Mouse (Mus musculus) intestine, embryonic 15.5 days (tissue): ENCODE data around the gene Hs2st1. TPM values are rescaled to one million over a fixed set of nuclear protein-coding genes. Genes with fewer than 3 reads are reported as not detected.
A peak's percentile ranks its signal among the peaks of the same experiment; 100 is the strongest.

Experiments
- ATAC-seq: fragments of 200-750 bp; cut with Nextera tagmentation; 2 replicates; pipeline ENCODE4 v1.8.0; 2017; ENCODE audit warnings: moderate TSS enrichment, moderate library complexity
- H3K27ac ChIP-seq: fragments of 300-500 bp; sonication (generic); 2 replicates; pipeline ENCODE4 v1.5.1; 2015; ENCODE audit warnings: mild to moderate bottlenecking, inconsistent platforms
- H3K27me3 ChIP-seq: fragments of 300-500 bp; sonication (generic); replicated peaks from 2 replicates; pipeline ENCODE4 v1.6.1; 2015; ENCODE audit warnings: inconsistent platforms
- H3K36me3 ChIP-seq: fragments of 300-500 bp; sonication (generic); 2 replicates; pipeline ENCODE4 v1.6.1; 2015; ENCODE audit warnings: inconsistent platforms
- H3K4me1 ChIP-seq: fragments of 300-500 bp; sonication (generic); replicated peaks from 2 replicates; pipeline ENCODE4 v1.6.1; 2015; ENCODE audit warnings: inconsistent platforms
- H3K4me2 ChIP-seq: fragments of 300-500 bp; sonication (generic); replicated peaks from 2 replicates; pipeline ENCODE4 v1.6.1; 2015; ENCODE audit warnings: mild to moderate bottlenecking, inconsistent platforms
- H3K4me3 ChIP-seq: fragments of 300-500 bp; sonication (generic); replicated peaks from 2 replicates; pipeline ENCODE4 v1.5.1; 2015; ENCODE audit warnings: inconsistent platforms
- H3K9ac ChIP-seq: fragments of 300-500 bp; sonication (generic); 2 replicates; pipeline ENCODE4 v1.6.1; 2015; ENCODE audit warnings: inconsistent platforms
- H3K9me3 ChIP-seq: fragments of 300-500 bp; sonication (generic); 2 replicates; pipeline ENCODE4 v1.6.1; 2016; ENCODE audit warnings: inconsistent platforms
- WGBS: fragments of 180-500 bp; shearing (Covaris S2); methylation state at CpG from one replicate; pipeline ENCODE4 v1.1.7; 2015; 5-methylcytosine and 5-hydroxymethylcytosine counted together
- polyA plus RNA-seq: library from polyadenylated mRNA; unstranded; fragments of >200 nt; fragmentation: Nextera tagmentation; extraction: Ambion mirVana; gene quantifications from 2 replicates; pipeline ENCODE4 v1.2.1, GENCODE M21; 2015

Hs2st1 gene
- polyA plus RNA-seq, 1 experiment from 2014 or later, result 10.3 TPM

- Histone ChIP-seq H3K9ac (no peak overlapping the region), H3K27me3 (no peaks in the 10 kb centered on the region), H3K4me2 (no peak overlapping the region), H3K9me3 (no peaks in the 10 kb centered on the region), H3K4me3 (no peak overlapping the region), H3K4me1 (peaks cover 14% of the 10 kb centered on the region), H3K27ac (no peak overlapping the region), H3K36me3 (no peaks in the 10 kb centered on the region)
- 71% methylated on average over 22 of the region's 22 CpGs for WGBS
- no peak for ATAC-seq
Measured at GRCm38 (mm10) chr3:144561511-144562250, 8.3 kb downstream of the Hs2st1 start.

DNA sequence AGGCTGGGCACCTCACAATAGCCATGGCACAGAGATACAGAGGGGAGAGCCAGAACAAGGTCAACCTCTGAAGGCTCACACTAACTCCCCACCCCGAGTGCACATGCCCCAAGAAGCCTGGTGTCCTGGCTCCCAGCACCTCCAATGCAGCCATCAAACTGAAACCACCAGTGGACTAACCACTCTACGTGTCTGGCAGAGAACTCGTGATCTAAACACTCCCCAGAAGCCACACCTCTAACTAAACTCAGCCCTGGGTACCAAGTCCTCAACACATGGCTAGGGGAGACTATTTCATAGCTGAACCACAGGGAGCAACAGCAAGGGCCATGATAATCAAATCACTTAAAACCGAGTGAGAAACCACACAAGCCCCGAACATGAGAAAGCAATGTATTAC is 11.7 kb downstream of the Hs2st1 start:
- no peak overlapping the region for H3K9ac ChIP-seq
- ATAC-seq, result peak; percentile 73

DNA sequence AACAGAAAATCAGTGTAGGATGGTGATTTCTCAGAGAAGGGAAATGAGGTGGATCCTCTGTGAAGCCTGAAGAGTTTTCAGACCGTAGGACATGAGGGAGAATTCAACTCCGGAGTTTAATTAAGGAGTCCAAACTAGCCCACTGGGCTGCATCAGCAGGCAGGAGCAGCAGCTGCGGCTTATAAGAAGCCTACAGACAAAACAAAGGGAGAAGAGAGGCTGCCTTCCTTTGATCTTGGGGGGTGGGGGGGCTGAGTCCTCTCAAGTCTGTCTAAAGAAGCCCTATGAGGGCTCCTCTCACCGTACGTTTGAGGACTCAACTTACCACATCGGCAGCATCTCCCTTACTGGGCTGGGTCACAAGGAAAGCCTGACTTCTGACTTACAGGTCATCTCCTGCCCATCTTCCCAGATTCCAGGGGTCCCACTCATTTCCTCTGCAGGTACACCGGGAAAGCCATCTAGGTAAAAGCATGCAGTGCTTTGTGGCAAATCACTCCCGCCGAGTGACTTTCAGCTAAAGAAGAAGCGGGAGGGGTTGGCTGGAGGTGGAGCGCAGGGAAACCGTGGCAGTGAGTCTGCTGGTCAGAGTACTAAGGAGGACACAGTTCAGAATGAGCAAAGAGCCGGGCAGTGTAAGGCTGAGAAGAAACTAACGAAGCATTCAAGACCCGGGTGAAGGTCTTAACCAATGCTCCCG is 13.2 kb downstream of the Hs2st1 start:
- H3K9ac ChIP-seq, result no peak overlapping the region

More for the DNA sequence above, 11.7 kb downstream of the Hs2st1 start:
- peak overlapping the region; percentile 36; the same call in 1 of the 2 replicates for H3K4me2 ChIP-seq
- H3K27ac ChIP-seq, result no peak overlapping the region
- H3K27me3 ChIP-seq, result no peaks in the 10 kb centered on the region
- peaks cover 19% of the 10 kb centered on the region for H3K4me1 ChIP-seq
- 38% methylated on average over 5 of the region's 5 CpGs for WGBS
- no peaks in the 10 kb centered on the region for H3K9me3 ChIP-seq
- no peaks in the 10 kb centered on the region for H3K36me3 ChIP-seq
- no peak overlapping the region for H3K4me3 ChIP-seq

GRCm38 (mm10) chr3:144555144-144555543 is 14.8 kb downstream of the Hs2st1 start:
- peaks cover 23% of the 10 kb centered on the region for H3K4me1 ChIP-seq
- no peaks in the 10 kb centered on the region for H3K9me3 ChIP-seq
- no peak overlapping the region for H3K27ac ChIP-seq
- no peaks in the 10 kb centered on the region for H3K27me3 ChIP-seq
- WGBS, result 77% methylated on average over 7 of the region's 7 CpGs
- H3K9ac ChIP-seq, result no peak overlapping the region
- no peak for ATAC-seq
- no peaks in the 10 kb centered on the region for H3K36me3 ChIP-seq
- H3K4me3 ChIP-seq, result no peak overlapping the region
- H3K4me2 ChIP-seq, result no peak overlapping the region

More for the DNA sequence above, 13.2 kb downstream of the Hs2st1 start:
- no peaks in the 10 kb centered on the region for H3K9me3 ChIP-seq
- peaks cover 19% of the 10 kb centered on the region for H3K4me1 ChIP-seq
- H3K27ac ChIP-seq, result no peak overlapping the region
- H3K27me3 ChIP-seq, result no peaks in the 10 kb centered on the region
- H3K36me3 ChIP-seq, result no peaks in the 10 kb centered on the region
- H3K4me3 ChIP-seq, result no peak overlapping the region
- 26% methylated on average over 16 of the region's 16 CpGs for WGBS
- peak overlapping the region; percentile 37 for H3K4me2 ChIP-seq
- ATAC-seq, result peak; percentile 42; the same call in 1 of the 2 replicates

DNA sequence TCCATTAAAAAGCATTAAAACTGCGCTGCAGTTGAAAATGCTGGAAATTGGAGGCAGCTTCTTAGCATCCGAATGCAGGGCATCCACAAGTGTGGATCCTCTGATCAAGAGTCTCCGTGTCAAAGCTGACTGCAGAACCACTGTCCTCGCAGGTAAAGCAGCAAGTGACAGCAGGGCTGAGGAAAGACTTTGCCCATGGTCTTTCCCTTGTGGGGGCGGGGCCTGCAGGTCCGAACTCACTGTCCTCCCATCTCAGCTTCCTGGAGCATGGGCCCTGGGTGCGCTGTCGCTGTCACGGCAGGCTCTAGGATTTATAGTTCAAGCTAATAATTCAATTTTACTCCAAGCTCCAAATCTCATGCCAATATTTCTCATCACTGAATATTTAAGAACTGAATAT is 15.5 kb downstream of the Hs2st1 start:
- Histone ChIP-seq H3K9ac (no peak overlapping the region), H3K9me3 (no peaks in the 10 kb centered on the region), H3K4me3 (no peak overlapping the region), H3K4me1 (peaks cover 23% of the 10 kb centered on the region), H3K27ac (no peak overlapping the region), H3K36me3 (no peaks in the 10 kb centered on the region), H3K4me2 (no peak overlapping the region), H3K27me3 (no peaks in the 10 kb centered on the region)
- peak; percentile 38; the same call in 1 of the 2 replicates for ATAC-seq
- 68% methylated on average over 9 of the region's 9 CpGs for WGBS

DNA sequence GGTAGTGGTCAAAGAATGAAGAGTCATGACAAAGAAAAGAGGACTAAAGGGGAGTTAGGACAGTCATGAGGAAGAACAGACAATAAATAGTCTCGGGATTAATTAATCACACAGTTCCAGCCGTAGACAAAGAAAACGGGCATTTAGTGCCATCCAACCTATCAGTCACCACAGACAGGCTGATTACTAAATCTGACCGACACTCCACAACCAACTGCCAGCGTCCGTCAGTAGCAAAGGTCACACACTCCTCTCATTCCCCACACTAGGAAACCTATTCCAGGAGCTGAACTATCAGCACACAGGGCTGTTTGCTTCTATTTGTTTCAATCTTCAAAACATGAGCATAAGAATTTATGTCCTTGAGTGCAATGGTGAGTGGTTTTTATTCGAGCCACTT is 16.0 kb downstream of the Hs2st1 start:
- 60% methylated on average over 7 of the region's 7 CpGs for WGBS
- Histone ChIP-seq H3K27me3 (no peaks in the 10 kb centered on the region), H3K27ac (no peak overlapping the region), H3K4me1 (peaks cover 20% of the 10 kb centered on the region), H3K4me2 (no peak overlapping the region), H3K9me3 (no peaks in the 10 kb centered on the region), H3K4me3 (no peak overlapping the region), H3K9ac (no peak overlapping the region), H3K36me3 (no peaks in the 10 kb centered on the region)
- no peak for ATAC-seq

- H3K9me3 ChIP-seq, result no peaks in the 10 kb centered on the region
- H3K4me3 ChIP-seq, result no peak overlapping the region
- no peaks in the 10 kb centered on the region for H3K27me3 ChIP-seq
- H3K27ac ChIP-seq, result no peak overlapping the region
- no peak overlapping the region for H3K9ac ChIP-seq
- 39% methylated on average over 4 of the region's 4 CpGs for WGBS
- H3K36me3 ChIP-seq, result no peaks in the 10 kb centered on the region
- no peak for ATAC-seq
- peaks cover 11% of the 10 kb centered on the region for H3K4me1 ChIP-seq
- no peak overlapping the region for H3K4me2 ChIP-seq
Measured at GRCm38 (mm10) chr3:144551416-144551815, 18.6 kb downstream of the Hs2st1 start.

DNA sequence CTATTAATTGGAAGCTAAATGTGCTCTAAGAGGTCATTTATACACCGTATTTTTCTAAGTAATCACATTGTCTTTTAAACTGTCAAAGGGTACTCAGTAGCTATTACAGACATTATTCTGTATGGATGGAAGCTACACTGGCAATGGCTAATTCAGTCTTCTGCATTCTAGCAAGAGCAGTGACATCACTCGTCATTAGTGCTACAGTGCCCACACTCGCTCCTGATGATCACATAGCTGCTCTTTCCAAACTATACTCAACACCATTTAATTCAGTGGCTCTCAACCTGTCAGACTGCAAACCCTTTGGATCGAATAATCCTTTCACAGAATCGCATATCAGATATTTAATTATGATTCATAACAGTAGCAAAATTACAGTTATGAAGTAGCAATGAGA is 19.3 kb downstream of the Hs2st1 start:
- H3K4me3 ChIP-seq, result no peak overlapping the region
- peaks cover 11% of the 10 kb centered on the region for H3K4me1 ChIP-seq
- no peaks in the 10 kb centered on the region for H3K36me3 ChIP-seq
- H3K9ac ChIP-seq, result no peak overlapping the region
- H3K27me3 ChIP-seq, result no peaks in the 10 kb centered on the region
- 80% methylated on average over 5 of the region's 5 CpGs for WGBS
- no peak overlapping the region for H3K27ac ChIP-seq
- no peak overlapping the region for H3K4me2 ChIP-seq
- H3K9me3 ChIP-seq, result no peaks in the 10 kb centered on the region
- no peak for ATAC-seq

GRCm38 (mm10) chr3:144550036-144550435 is 19.9 kb downstream of the Hs2st1 start:
- no peak for ATAC-seq
- Histone ChIP-seq H3K9ac (no peak overlapping the region), H3K4me3 (no peak overlapping the region), H3K4me1 (peaks cover 11% of the 10 kb centered on the region), H3K36me3 (no peaks in the 10 kb centered on the region), H3K4me2 (no peak overlapping the region), H3K27me3 (no peaks in the 10 kb centered on the region), H3K27ac (no peak overlapping the region), H3K9me3 (no peaks in the 10 kb centered on the region)
- 94% methylated on average over 5 of the region's 5 CpGs for WGBS

GRCm38 (mm10) chr3:144548186-144548845 is 21.7 kb downstream of the Hs2st1 start:
- Histone ChIP-seq H3K4me1 (peaks cover 8% of the 10 kb centered on the region; the same call in 1 of the 2 replicates), H3K27ac (no peak overlapping the region), H3K9ac (no peak overlapping the region), H3K9me3 (no peaks in the 10 kb centered on the region), H3K4me2 (no peak overlapping the region), H3K27me3 (no peaks in the 10 kb centered on the region), H3K36me3 (no peaks in the 10 kb centered on the region), H3K4me3 (no peak overlapping the region)
- no peak for ATAC-seq
- WGBS, result 81% methylated on average over 7 of the region's 7 CpGs

- no peak for ATAC-seq
- H3K27ac ChIP-seq, result no peak overlapping the region
- no peak overlapping the region for H3K4me2 ChIP-seq
- no peaks in the 10 kb centered on the region for H3K9me3 ChIP-seq
- peaks cover 10% of the 10 kb centered on the region for H3K4me1 ChIP-seq
- H3K4me3 ChIP-seq, result no peak overlapping the region
- H3K27me3 ChIP-seq, result no peaks in the 10 kb centered on the region
- WGBS, result 43% methylated on average over 4 of the region's 4 CpGs
- no peaks in the 10 kb centered on the region for H3K36me3 ChIP-seq
- no peak overlapping the region for H3K9ac ChIP-seq
Measured at GRCm38 (mm10) chr3:144546490-144546889, 23.5 kb downstream of the Hs2st1 start.

DNA sequence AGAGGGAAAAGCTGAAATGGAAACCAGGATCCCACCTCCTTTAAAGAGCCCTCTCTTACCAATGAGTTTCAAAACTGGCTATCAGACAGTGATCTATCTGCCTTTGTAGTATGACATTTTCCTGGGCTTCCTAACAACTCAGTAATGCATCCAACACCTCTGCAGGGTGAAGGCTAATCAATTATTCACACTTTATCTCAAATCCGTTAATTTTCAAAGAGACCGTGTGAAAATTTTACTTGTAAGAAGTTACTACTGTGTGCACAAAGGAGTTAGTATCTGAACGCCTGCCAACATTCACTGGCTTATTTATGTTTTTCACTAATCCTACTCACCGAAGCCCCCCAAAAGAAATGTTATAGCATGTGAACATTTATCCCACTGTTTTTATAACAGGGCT is 24.1 kb downstream of the Hs2st1 start:
- no peak overlapping the region for H3K9ac ChIP-seq
- no peak overlapping the region for H3K27ac ChIP-seq
- ATAC-seq, result no peak
- no peak overlapping the region for H3K4me2 ChIP-seq
- 33% methylated on average over 4 of the region's 4 CpGs for WGBS
- peaks cover 9% of the 10 kb centered on the region for H3K4me1 ChIP-seq
- H3K4me3 ChIP-seq, result no peak overlapping the region
- no peaks in the 10 kb centered on the region for H3K27me3 ChIP-seq
- H3K36me3 ChIP-seq, result no peaks in the 10 kb centered on the region
- no peaks in the 10 kb centered on the region for H3K9me3 ChIP-seq
